Comparison of ENCODE assay signal across 12 mouse cellular contexts in the genomic region with DNA sequence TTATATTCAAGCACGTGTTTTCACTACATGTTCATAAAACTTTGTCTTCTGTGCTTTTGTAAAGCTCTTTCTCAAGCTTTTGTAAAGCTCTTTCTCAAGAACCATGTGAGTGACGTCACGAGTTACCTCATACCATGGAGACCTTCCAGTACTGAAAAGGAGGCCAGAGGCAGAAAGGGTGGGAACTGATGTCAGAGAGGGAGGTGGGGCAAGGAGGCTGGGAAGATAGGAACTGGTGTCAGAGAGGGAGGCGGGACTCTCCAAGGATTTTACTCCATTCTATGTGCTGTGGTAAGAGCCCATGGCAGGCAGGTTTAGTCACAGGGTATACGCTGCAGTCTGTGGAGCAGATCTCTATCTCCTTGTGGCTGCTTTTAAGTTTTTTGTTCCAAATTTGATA. TPM values are rescaled to one million over a fixed set of nuclear protein-coding genes. Genes with fewer than 3 reads are reported as not detected.
A peak's percentile ranks its signal among the peaks of the same experiment; 100 is the strongest.
DNase-seq lines count a peak whose midpoint lies in the region; ATAC-seq and TF ChIP-seq lines count a peak whose summit lies in the region.
"Had no signal": no experiment of that assay in that cellular context is flagged by ENCODE, and none has a peak within 500 bp of the region (broad histone marks: within the 10 kb centered on the region; RNA-seq: fewer than 3 reads in every experiment).

No protein-coding gene starts in this region.

- TF ChIP-seq POLR2A in cerebellum, adult 2 months (IDR thresholded peaks at IDR 0.05; ENCODE audit: borderline replicate concordance, insufficient read depth, low read length): no peak

- ATAC-seq in midbrain, embryonic 11.5 days (ENCODE audit: low FRiP score): no peak
- no peak for ATAC-seq in midbrain, postnatal 0 days (ENCODE audit: low FRiP score)

- peaks cover 5% of the 10 kb centered on the region; the same call in 1 of the 2 replicates for H3K4me1 ChIP-seq in midbrain, embryonic 11.5 days (ENCODE audit: control insufficient read depth, insufficient read depth, low read length)
- no peaks in the 10 kb centered on the region for H3K4me1 ChIP-seq in midbrain, postnatal 0 days (ENCODE audit: insufficient read depth, low read length)
- H3K4me1 ChIP-seq in cerebellum, adult 2 months (ENCODE audit: control insufficient read depth, insufficient read depth, low read length): no peaks in the 10 kb centered on the region

- no peak overlapping the region for H3K4me2 ChIP-seq in midbrain, embryonic 11.5 days
- H3K4me2 ChIP-seq in midbrain, postnatal 0 days (ENCODE audit: low read depth, low read length, poor library complexity, severe bottlenecking): no peak overlapping the region
- H3K4me2 ChIP-seq: neural tube, embryonic 15.5 days had no signal

- no peak overlapping the region for H3K4me3 ChIP-seq in midbrain, embryonic 11.5 days (ENCODE audit: low read depth, low read length)
- H3K4me3 ChIP-seq in midbrain, postnatal 0 days (ENCODE audit: low read depth, low read length): no peak overlapping the region
- no peak overlapping the region for H3K4me3 ChIP-seq in cerebellum, adult 2 months (replicated peaks; ENCODE audit: insufficient read depth, low read depth, low read length)
- H3K4me3 ChIP-seq: midbrain, embryonic 10.5 days; neural tube, embryonic 15.5 days had no signal

- H3K9me3 ChIP-seq in midbrain, embryonic 11.5 days (ENCODE audit: control insufficient read depth, low read length): no peaks in the 10 kb centered on the region
- no peaks in the 10 kb centered on the region for H3K9me3 ChIP-seq in midbrain, postnatal 0 days (ENCODE audit: low read length)
- H3K9me3 ChIP-seq: midbrain, embryonic 10.5 days; neural tube, embryonic 15.5 days had no signal

- H3K27ac ChIP-seq in midbrain, embryonic 11.5 days (ENCODE audit: low read depth, low read length): no peak overlapping the region
- H3K27ac ChIP-seq in midbrain, postnatal 0 days (ENCODE audit: low read depth, low read length): no peak overlapping the region
- H3K27ac ChIP-seq in cerebellum, adult 2 months (ENCODE audit: insufficient read depth, low read length): no peak overlapping the region
- H3K27ac ChIP-seq: midbrain, embryonic 10.5 days; neural tube, embryonic 15.5 days had no signal

- H3K36me3 ChIP-seq in midbrain, embryonic 11.5 days (ENCODE audit: control insufficient read depth, insufficient read depth, low read length): no peaks in the 10 kb centered on the region
- H3K36me3 ChIP-seq in midbrain, postnatal 0 days (ENCODE audit: insufficient read depth, low read length): no peaks in the 10 kb centered on the region
- H3K36me3 ChIP-seq: midbrain, embryonic 10.5 days; neural tube, embryonic 15.5 days had no signal

- peak; percentile 12 for DNase-seq in adrenal gland, adult 8-10 months
- DNase-seq in adrenal gland, postnatal 25 days: no peak
- DNase-seq in midbrain, embryonic 11.5 days (ENCODE audit: low spot score, missing footprints): peak; percentile 23
- no peak for DNase-seq in midbrain, postnatal 0 days (ENCODE audit: low spot score)
- peak; percentile 25 to 60 for DNase-seq in heart, postnatal 10 days
- DNase-seq in skeletal muscle tissue, adult 2 months (ENCODE audit: low read depth, low spot score): peak; percentile 32
- no peak for DNase-seq in cerebellum, adult 2 months
- DNase-seq in spleen, postnatal 4 days (ENCODE audit: low spot score in 2 of 2): no peak
- DNase-seq: B cell, adult 2 months; kidney, postnatal 10 days had no signal

- intact Hi-C loops in heart, postnatal 10 days (cut with DNase I): no loop called here

- no peak for TF ChIP-seq CTCF in midbrain, postnatal 0 days (IDR thresholded peaks at IDR 0.05)
- no peak for TF ChIP-seq CTCF in cerebellum, adult 2 months (IDR thresholded peaks at IDR 0.05; ENCODE audit: borderline replicate concordance, insufficient read depth, low read depth, low read length)

- H3K9ac ChIP-seq in midbrain, embryonic 11.5 days (ENCODE audit: low read length): no peak overlapping the region
- no peak overlapping the region for H3K9ac ChIP-seq in midbrain, postnatal 0 days (replicated peaks; ENCODE audit: low read length, poor library complexity, severe bottlenecking)
- H3K9ac ChIP-seq: neural tube, embryonic 15.5 days had no signal

- WGBS in midbrain, embryonic 11.5 days: 69% methylated on average over 5 of the region's 5 CpGs
- 63% methylated on average over 5 of the region's 5 CpGs for WGBS in midbrain, postnatal 0 days
- WGBS in cerebellum, adult 2 months: 75% methylated on average over 5 of the region's 5 CpGs

- no peaks in the 10 kb centered on the region for H3K27me3 ChIP-seq in midbrain, embryonic 11.5 days (ENCODE audit: control insufficient read depth, insufficient read depth, low read length)
- H3K27me3 ChIP-seq in midbrain, postnatal 0 days (ENCODE audit: insufficient read depth, low read length): no peaks in the 10 kb centered on the region
- no peaks in the 10 kb centered on the region for H3K27me3 ChIP-seq in cerebellum, adult 2 months (ENCODE audit: control insufficient read depth, insufficient read depth, low read length)
- H3K27me3 ChIP-seq: neural tube, embryonic 15.5 days had no signal

RNA-seq across cellular contexts. Expression of a gene that starts 31.3 kb away (rescaled TPM):
- 1 to 10 TPM in 3 of 4 experiments, under 1 TPM in 1; 0.87 to 3.1 (median 2.2) TPM for total RNA-seq in adrenal gland, adult 8-10 months (2022)
- 1.2 and 1.5 TPM in 2 replicates for total RNA-seq in adrenal gland, postnatal 25 days (2021)
- polyA plus RNA-seq in midbrain, embryonic 11.5 days (2014; fragmentation: Nextera tagmentation; extraction: Ambion mirVana): 3.8 and 5.4 TPM in 2 replicates
- total RNA-seq in midbrain, postnatal 0 days (2014; rRNA removed): 17.7 and 25.3 TPM in 2 replicates
- polyA plus RNA-seq in midbrain, postnatal 0 days (2015; fragmentation: Nextera tagmentation; extraction: Ambion mirVana): 4.0 and 4.5 TPM in 2 replicates
- total RNA-seq in heart, postnatal 10 days (2021): 1 to 10 TPM in 1 of 2 experiments, under 1 TPM in 1; 0.89 to 1.3 TPM
- 22.2 and 22.6 TPM in 2 replicates for polyA plus RNA-seq in cerebellum, adult 2 months (2012; rRNA removed)

Comparison
In these comparisons a context has a peak if more than half of its experiments do, and no peak if none do; other contexts are left out.
1. DNase-seq: peak in adrenal gland, adult 8-10 months (single experiment), midbrain, embryonic 11.5 days (single experiment), heart, postnatal 10 days (2 of 2) and skeletal muscle tissue, adult 2 months (single experiment); none in adrenal gland, postnatal 25 days (single experiment), midbrain, postnatal 0 days (single experiment), cerebellum, adult 2 months (0 of 2) and spleen, postnatal 4 days (0 of 2).